Mouse (Mus musculus): ENCODE results near the gene Tent5b. TPM values are rescaled to one million over a fixed set of nuclear protein-coding genes. Genes with fewer than 3 reads are reported as not detected.

The Tent5b gene
- polyA plus RNA-seq (2014; fragmentation: Illumina TruSeq; extraction: RNeasy Lipid Tissue Mini Kit (QIAGEN cat#74804); ENCODE audit: low read depth, low replicate concordance), result 0.32 TPM

DNA sequence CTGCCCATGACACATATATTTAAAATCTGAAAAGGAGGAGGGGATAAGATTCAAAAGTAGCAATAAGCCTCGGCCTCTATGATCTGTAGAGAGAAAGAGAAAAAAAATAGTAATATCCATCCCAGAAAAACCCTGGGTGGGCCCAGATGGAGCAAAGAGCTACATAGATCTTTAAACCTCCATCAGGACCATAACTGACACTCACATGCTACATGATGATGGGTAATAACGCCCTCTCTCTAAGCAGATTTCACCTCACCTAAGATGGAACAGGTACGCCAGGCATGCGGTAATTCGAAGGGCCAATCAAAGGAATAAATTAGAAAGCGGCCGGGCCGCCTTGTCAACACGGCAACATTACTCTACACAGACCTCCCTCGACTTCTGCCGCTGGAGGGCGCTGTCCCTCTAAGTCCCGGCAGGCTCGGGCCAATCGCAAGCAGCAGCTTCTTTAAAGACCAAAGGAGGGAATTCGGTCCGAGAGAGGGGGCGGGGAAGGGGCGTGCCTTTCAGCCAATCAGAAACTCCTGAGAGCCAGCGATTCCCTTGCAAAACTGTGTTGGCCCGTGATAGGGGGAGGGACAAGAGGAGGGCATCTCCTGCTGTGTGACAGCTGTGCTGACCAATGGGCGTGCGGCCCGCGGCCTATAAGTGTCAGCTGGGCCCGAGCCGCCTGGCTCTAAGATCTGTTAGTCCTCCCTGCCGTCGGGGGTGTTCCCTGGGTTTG lies at the start of gene Tent5b:
Gene Tent5b, plus strand, starts transcription at position 675 of the 727 bp plus-strand sequence.

DNA sequence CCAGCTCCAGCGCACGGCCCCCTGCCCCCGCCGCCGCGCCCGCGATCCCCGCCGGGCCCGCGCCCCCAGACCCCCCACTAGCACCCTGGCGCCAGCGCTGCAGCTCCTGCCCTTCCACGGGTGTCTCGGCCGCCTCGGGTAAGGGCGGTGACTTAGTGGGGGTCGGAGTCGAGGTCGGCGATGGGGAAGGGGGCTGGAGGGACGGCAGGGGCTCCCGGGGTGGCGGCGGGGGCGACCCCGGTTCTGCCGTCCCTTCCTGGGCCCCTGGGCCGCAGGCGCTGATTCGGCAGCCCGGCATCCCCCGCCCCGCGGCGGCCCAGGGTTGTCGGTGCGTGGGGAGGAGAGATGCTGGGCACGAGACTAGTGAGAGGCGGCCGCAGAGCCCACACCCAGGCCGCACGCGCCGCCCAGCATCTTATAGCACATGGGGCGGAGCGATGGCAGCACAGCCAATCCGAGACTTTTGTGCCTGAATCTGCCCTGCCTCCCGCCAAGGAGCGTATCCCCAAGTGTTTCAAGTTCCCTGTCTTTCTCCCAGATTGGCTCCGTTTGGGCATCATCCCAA lies 18.3 kb downstream of the Tent5b start, which contains the start of gene Trnp1:
Gene Trnp1, minus strand, starts transcription at position 391 of the 565 bp plus-strand sequence.

DNA sequence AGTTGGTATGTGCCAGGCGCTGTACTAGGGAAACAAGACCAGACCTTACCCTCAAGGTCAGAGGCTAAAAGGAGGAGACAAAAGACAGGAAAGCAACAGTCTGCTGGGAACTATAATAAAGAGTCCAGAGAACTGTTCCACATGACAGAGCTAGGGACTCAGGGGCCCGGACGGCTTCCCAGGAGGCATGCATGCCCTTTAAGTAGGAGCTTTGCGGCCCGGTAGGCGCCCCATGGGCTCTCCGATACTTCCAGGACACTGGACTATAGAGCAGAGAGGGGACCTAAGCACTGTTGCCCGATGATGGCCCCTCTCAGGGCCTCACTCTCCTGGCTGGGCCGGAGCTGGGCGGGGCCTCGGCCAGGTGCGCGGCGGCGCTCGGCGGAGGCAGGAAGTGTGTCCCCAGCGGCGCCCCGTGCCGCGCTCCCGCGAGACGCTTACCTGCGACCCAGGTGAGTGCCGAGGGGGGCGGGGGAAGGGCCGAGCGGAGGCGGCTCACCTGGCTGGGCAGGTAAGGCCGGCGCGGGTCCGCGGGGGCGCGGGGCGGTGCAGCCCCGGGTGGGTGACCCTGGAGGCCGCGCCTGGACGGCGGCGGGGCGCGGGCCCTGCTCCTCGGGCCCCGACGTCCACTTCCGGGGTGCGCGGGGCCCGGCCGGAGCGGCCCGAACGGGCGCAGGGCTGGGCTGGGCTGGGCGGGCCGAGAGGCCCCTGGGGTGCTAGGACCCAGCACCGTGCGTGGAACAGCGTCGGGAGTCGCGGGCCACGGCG lies 38.9 kb downstream of the Tent5b start, which contains the start of gene Kdf1:
Gene Kdf1, plus strand, starts transcription at position 363 of the 768 bp plus-strand sequence.

Other genes with a start within 250 kb of the Tent5b start
- 0.25 TPM for gene Map3k6, start 239.3 kb upstream of the Tent5b start, polyA plus RNA-seq (2014; fragmentation: Illumina TruSeq; extraction: RNeasy Lipid Tissue Mini Kit (QIAGEN cat#74804); ENCODE audit: low read depth, low replicate concordance)
- 0.73 TPM for gene Sytl1, start 217.0 kb upstream of the Tent5b start, polyA plus RNA-seq (2014; fragmentation: Illumina TruSeq; extraction: RNeasy Lipid Tissue Mini Kit (QIAGEN cat#74804); ENCODE audit: low read depth, low replicate concordance)
- 1.3 TPM for gene Tmem222, start 202.3 kb upstream of the Tent5b start, polyA plus RNA-seq (2014; fragmentation: Illumina TruSeq; extraction: RNeasy Lipid Tissue Mini Kit (QIAGEN cat#74804); ENCODE audit: low read depth, low replicate concordance)
- 4.4 TPM for gene Wdtc1, start 126.7 kb upstream of the Tent5b start, polyA plus RNA-seq (2014; fragmentation: Illumina TruSeq; extraction: RNeasy Lipid Tissue Mini Kit (QIAGEN cat#74804); ENCODE audit: low read depth, low replicate concordance)
- gene Slc9a1, start 110.4 kb upstream of the Tent5b start, polyA plus RNA-seq (2014; fragmentation: Illumina TruSeq; extraction: RNeasy Lipid Tissue Mini Kit (QIAGEN cat#74804); ENCODE audit: low read depth, low replicate concordance), result 2.6 TPM
- 1.8 TPM for gene Trnp1, start 18.4 kb downstream of the Tent5b start, polyA plus RNA-seq (2014; fragmentation: Illumina TruSeq; extraction: RNeasy Lipid Tissue Mini Kit (QIAGEN cat#74804); ENCODE audit: low read depth, low replicate concordance)
- 1.5 TPM for gene Kdf1, start 38.8 kb downstream of the Tent5b start, polyA plus RNA-seq (2014; fragmentation: Illumina TruSeq; extraction: RNeasy Lipid Tissue Mini Kit (QIAGEN cat#74804); ENCODE audit: low read depth, low replicate concordance)
- gene Nudc, start 65.9 kb downstream of the Tent5b start, polyA plus RNA-seq (2014; fragmentation: Illumina TruSeq; extraction: RNeasy Lipid Tissue Mini Kit (QIAGEN cat#74804); ENCODE audit: low read depth, low replicate concordance), result 11.4 TPM
- not detected for gene Nr0b2, start 73.2 kb downstream of the Tent5b start, polyA plus RNA-seq (2014; fragmentation: Illumina TruSeq; extraction: RNeasy Lipid Tissue Mini Kit (QIAGEN cat#74804); ENCODE audit: low read depth, low replicate concordance)
- gene Gpatch3, start 94.6 kb downstream of the Tent5b start, polyA plus RNA-seq (2014; fragmentation: Illumina TruSeq; extraction: RNeasy Lipid Tissue Mini Kit (QIAGEN cat#74804); ENCODE audit: low read depth, low replicate concordance), result not detected
- gene Gpn2, start 104.2 kb downstream of the Tent5b start, polyA plus RNA-seq (2014; fragmentation: Illumina TruSeq; extraction: RNeasy Lipid Tissue Mini Kit (QIAGEN cat#74804); ENCODE audit: low read depth, low replicate concordance), result 0.44 TPM
- gene Sfn, start 122.0 kb downstream of the Tent5b start, polyA plus RNA-seq (2014; fragmentation: Illumina TruSeq; extraction: RNeasy Lipid Tissue Mini Kit (QIAGEN cat#74804); ENCODE audit: low read depth, low replicate concordance), result 1.1 TPM
- 4.6 TPM for gene Zdhhc18, start 170.0 kb downstream of the Tent5b start, polyA plus RNA-seq (2014; fragmentation: Illumina TruSeq; extraction: RNeasy Lipid Tissue Mini Kit (QIAGEN cat#74804); ENCODE audit: low read depth, low replicate concordance)
- gene Pigv, start 192.5 kb downstream of the Tent5b start, polyA plus RNA-seq (2014; fragmentation: Illumina TruSeq; extraction: RNeasy Lipid Tissue Mini Kit (QIAGEN cat#74804); ENCODE audit: low read depth, low replicate concordance), result 4.5 TPM